Mouse (Mus musculus): Measurements from ENCODE around the gene Gm42957. TPM values are rescaled to one million over a fixed set of nuclear protein-coding genes. Genes with fewer than 3 reads are reported as not detected.
"Not testable (repeated sequence)": the region's sequence is repeated elsewhere in the genome, so short reads cannot be mapped to it uniquely, and the experiment has no call there.

The Gm42957 gene
- total RNA-seq, 4 experiments from 2014 or later: 0.32 to 0.80 (median 0.40) TPM

- no peak for DNase-seq
These were observed 39.9 kb downstream of the Gm42957 start for GRCm38 (mm10) chr3:96675171-96675570.

GRCm38 (mm10) chr3:96675690-96676089, 40.4 kb downstream of the Gm42957 start:
- no peak for DNase-seq

GRCm38 (mm10) chr3:96678456-96678855, 43.2 kb downstream of the Gm42957 start:
- DNase-seq: no peak

- DNase-seq: peak; percentile 77
These were observed 43.9 kb downstream of the Gm42957 start for GRCm38 (mm10) chr3:96679159-96679674.

GRCm38 (mm10) chr3:96680269-96680956, 45.1 kb downstream of the Gm42957 start:
- no peak for DNase-seq

- DNase-seq: no peak
These were observed 48.2 kb downstream of the Gm42957 start for GRCm38 (mm10) chr3:96683496-96683895.

- peak; percentile 75 for DNase-seq
These were observed 49.0 kb downstream of the Gm42957 start for GRCm38 (mm10) chr3:96684151-96684821.

- DNase-seq: no peak
These were observed 49.5 kb downstream of the Gm42957 start for GRCm38 (mm10) chr3:96684822-96685156.

- not testable (repeated sequence) for DNase-seq
These were observed 50.8 kb downstream of the Gm42957 start for GRCm38 (mm10) chr3:96686057-96686456.

- no peak for DNase-seq
These were observed 53.6 kb downstream of the Gm42957 start for GRCm38 (mm10) chr3:96688854-96689253.

GRCm38 (mm10) chr3:96690298-96690697, 55.0 kb downstream of the Gm42957 start:
- DNase-seq: no peak

GRCm38 (mm10) chr3:96692506-96692905, 57.2 kb downstream of the Gm42957 start:
- no peak for DNase-seq

- no peak for DNase-seq
These were observed 58.3 kb downstream of the Gm42957 start for GRCm38 (mm10) chr3:96693579-96693978.

GRCm38 (mm10) chr3:96696198-96696765, 61.0 kb downstream of the Gm42957 start, which contains the start of gene Pias3:
TSS of gene Pias3 (plus strand) at chr3:96696384.
- DNase-seq: peak; percentile 78

- DNase-seq: peak; percentile 87
These were observed 61.8 kb downstream of the Gm42957 start for GRCm38 (mm10) chr3:96696766-96697732.

- DNase-seq: no peak
These were observed 63.9 kb downstream of the Gm42957 start for GRCm38 (mm10) chr3:96698993-96699690.

GRCm38 (mm10) chr3:96700376-96700775, 65.1 kb downstream of the Gm42957 start:
- no peak for DNase-seq

GRCm38 (mm10) chr3:96701003-96701402, 65.7 kb downstream of the Gm42957 start:
- no peak for DNase-seq
